Mouse (Mus musculus) bone marrow macrophage, adult 2 months (primary cell): ENCODE data around the gene Stox2. TPM values are rescaled to one million over a fixed set of nuclear protein-coding genes. Genes with fewer than 3 reads are reported as not detected.
A peak's percentile ranks its signal among the peaks of the same experiment; 100 is the strongest.
"Not testable (repeated sequence)": the region's sequence is repeated elsewhere in the genome, so short reads cannot be mapped to it uniquely, and the experiment has no call there.

Source experiments
- H3K27ac ChIP-seq: 2 replicates; pipeline ENCODE4 v1.5.1; 2012; ENCODE audit warnings: low read depth, low read length; ENCODE audit not compliant: insufficient read depth
- H3K4me1 ChIP-seq: 2 replicates; pipeline ENCODE4 v1.6.1; 2012; ENCODE audit warnings: low read length; ENCODE audit not compliant: control insufficient read depth, insufficient read depth
- H3K4me3 ChIP-seq: 2 replicates; pipeline ENCODE4 v1.5.1; 2012; ENCODE audit warnings: mild to moderate bottlenecking, low read length, moderate library complexity; ENCODE audit not compliant: insufficient read depth
- CTCF ChIP-seq: IDR thresholded peaks from 2 replicates; pipeline ENCODE4 v1.5.1; 2012; ENCODE audit warnings: low read depth, mild to moderate bottlenecking, low read length, moderate library complexity
- POLR2A ChIP-seq: IDR thresholded peaks from 2 replicates; pipeline ENCODE4 v1.6.1; 2012; ENCODE audit warnings: mild to moderate bottlenecking, low read depth, low read length, borderline replicate concordance
- polyA plus RNA-seq: library from polyadenylated mRNA; stranded (reverse); fragments of >200 nt; gene quantifications from 2 replicates; pipeline ENCODE4 v1.2.4, GENCODE M21; 2012; ENCODE audit not compliant: missing spikeins, insufficient read depth, insufficient read length

Stox2 gene
- 0.12 TPM in 1 of 2 replicates, not detected in the other for polyA plus RNA-seq

DNA sequence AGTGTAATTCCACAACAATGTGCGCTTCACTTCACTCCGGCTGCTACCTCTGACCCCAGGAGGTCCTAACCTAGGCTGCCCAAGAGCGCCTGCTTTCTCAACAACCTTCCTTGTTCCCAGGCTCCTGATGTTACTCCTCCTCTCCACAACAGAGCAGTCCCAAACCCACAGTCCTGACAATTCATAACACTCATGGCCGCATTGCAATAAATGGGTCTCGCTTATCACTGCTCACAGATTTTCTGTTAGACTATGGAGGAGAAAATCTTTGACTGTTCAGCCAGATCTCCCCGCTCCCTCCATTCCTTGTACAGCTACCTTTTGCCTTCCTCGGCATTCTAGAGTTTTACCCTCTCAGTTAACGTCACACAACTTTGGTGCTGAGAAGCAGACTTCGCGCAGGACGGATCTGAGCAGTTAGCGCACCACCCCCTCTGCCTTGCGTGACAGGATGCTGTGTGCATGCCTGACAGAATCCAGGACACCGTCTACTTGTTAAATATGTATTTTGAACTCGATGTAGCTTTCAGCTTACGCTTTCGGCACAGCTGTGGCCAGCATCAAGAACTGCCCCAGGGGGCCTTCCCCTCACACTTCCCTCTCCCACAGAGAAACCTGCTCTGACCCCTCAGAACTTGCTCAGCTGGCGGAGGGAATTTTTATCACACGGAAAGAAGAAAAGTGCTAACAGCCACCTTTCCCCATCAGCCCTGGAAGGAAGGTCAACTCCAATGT lies at the start of gene Stox2:
Gene Stox2, minus strand, starts transcription at position 51 of the 735 bp plus-strand sequence.
- TF ChIP-seq POLR2A (no peak), CTCF (no peak)
- Histone ChIP-seq H3K4me1 (no peaks in the 10 kb centered on the region), H3K27ac (no peak within 1 kb of the TSS), H3K4me3 (no peak within 1 kb of the TSS)

DNA sequence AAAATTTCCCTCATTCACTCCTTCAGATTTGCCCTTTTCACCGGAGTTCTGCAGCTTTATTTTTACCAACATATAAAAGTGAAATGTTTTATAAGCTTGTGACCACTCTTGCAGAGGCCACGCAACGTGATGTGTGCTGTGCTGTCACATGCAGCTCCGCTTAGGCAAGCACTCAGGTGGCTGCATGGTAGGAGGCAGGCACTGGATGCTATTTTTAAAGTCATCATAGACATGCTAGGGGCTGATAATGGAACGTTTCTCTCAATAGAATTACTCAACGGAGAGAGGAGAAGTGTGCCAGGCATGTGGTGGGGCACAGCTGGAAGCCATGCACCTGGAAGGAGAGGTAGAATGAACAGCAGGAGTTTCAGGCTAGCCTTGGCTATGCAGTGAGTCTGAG lies 49.3 kb upstream of the Stox2 start:
- no peaks in the 10 kb centered on the region for H3K4me1 ChIP-seq
- no peak for TF ChIP-seq POLR2A
- TF ChIP-seq CTCF: no peak
- no peak overlapping the region for H3K4me3 ChIP-seq
- no peak overlapping the region for H3K27ac ChIP-seq

DNA sequence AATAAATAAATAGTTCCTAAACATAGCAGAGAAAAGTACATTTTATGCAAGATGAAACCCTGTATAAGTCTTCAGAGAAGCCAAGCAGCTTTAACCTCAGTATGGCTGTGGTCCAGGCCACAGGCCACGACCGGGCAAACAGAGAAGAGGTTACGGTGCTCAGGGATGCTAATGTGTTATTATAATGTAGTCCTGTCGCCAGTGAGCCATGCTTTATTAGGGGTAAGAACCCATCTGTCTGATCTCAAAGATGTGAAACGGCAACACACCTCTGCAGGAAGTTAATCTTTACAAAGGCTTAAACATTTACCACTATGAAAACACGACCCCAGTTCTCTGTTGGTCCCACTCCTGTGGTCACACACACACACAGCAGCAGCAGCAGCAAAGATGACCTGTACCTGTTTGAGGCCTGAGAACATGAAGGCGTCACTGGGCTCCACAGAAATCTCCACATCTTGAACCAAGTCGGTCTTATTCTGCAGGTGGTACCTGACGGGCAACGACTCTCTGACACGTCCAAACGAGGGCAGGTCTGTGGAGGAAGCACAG lies 48.5 kb upstream of the Stox2 start:
- H3K27ac ChIP-seq: no peak overlapping the region
- TF ChIP-seq CTCF: no peak
- no peak for TF ChIP-seq POLR2A
- no peaks in the 10 kb centered on the region for H3K4me1 ChIP-seq
- no peak overlapping the region for H3K4me3 ChIP-seq

DNA sequence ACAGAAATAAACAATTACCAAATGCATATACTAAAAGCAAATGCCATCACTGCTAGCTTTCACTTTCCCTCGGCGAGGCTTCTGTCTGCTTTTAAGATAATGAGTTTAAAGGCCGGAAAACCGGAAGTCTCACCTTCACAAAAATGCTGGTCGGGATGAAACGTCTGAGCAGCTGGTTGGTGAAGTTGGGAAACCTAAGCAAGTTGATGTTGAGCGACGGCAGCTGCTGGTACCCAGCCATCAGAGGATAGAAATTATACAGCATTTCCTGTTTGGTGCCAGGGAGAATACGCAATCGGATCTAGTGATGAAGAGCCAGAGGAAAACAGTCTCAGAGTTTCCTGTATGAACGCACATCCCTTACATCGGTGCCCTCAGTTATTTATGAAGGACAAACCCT lies 46.9 kb upstream of the Stox2 start:
- Histone ChIP-seq H3K4me1 (no peaks in the 10 kb centered on the region), H3K4me3 (no peak overlapping the region), H3K27ac (no peak overlapping the region)
- no peak for TF ChIP-seq CTCF
- no peak for TF ChIP-seq POLR2A

DNA sequence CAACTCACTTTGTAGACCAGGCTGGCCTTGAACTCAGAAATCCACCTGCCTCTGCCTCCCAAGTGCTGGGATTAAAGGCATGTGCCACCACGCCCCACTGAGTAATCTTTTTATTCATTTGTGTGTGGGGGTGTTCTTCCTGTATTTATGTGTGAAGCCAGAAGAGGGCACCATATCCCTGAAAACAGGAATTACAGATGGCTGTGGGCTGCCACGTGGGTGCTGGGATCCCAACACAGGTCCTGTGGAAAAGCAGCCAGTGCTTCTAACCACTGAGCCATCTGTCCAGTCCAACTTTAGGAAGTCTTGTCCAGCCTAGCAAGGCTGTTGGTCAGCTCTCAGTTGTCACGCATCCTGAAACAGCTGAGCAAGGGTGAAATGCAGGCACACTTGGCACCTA lies 41.1 kb upstream of the Stox2 start:
- TF ChIP-seq CTCF: 0 out of 2 replicates have a peak, but pooled peaks have one; percentile 16
- no peak for TF ChIP-seq POLR2A
- no peaks in the 10 kb centered on the region for H3K4me1 ChIP-seq
- no peak overlapping the region for H3K4me3 ChIP-seq
- no peak overlapping the region for H3K27ac ChIP-seq

DNA sequence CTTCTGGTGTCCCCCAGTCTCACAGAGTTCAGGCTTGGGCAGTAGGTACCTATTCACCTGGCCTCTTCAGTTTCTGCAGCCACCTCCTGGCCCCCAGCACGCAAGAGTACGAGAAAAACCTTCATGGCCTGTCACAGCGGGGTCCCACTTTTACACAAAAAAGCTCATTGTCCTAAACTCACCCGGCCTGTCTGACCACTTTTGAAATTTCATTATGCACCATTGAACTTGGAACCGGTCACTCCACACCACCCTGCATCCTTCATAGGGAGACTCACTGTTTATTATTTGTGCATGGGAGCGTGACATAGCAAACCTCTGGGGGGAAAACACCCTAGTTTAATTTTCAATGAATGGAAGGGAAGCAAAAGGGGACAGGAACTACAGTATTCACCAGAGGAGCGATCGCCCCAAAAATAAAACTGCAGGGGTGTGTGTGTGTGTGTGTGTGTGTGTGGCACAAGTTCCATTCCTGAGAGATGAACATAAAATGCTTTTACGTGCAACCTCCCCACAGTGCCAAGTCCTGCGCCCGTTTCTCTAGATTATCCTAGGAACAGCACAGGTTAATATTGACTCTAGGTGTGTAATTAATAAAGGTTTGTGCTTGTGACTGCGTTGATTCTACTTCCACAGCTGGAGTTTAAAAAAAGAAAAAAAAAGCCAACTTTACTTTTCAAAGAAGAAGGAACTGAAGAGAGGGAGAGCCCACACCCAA lies 36.4 kb upstream of the Stox2 start:
- H3K27ac ChIP-seq: no peak overlapping the region
- H3K4me3 ChIP-seq: no peak overlapping the region
- no peak for TF ChIP-seq POLR2A
- no peak for TF ChIP-seq CTCF
- no peaks in the 10 kb centered on the region for H3K4me1 ChIP-seq

DNA sequence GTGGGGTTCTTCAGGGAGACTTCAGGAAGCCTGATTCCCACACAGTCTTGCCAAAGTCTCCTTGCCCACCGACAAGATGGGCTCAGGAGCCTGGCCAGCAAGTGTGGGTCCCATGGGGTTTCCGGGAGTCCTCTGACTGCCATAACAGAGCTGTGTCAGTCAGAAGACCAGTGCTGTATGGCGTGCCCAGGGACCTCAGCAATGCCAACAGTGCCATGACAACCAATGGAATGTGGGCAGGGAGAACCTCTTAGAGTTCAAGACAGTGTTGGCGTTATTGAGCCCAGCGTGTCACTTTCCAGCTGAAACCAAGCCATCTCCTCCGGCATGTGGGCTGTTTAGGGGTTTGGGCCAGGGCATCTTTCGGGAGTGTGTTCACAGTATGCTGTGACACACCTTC lies 33.9 kb upstream of the Stox2 start:
- H3K4me1 ChIP-seq: no peaks in the 10 kb centered on the region
- no peak for TF ChIP-seq POLR2A
- TF ChIP-seq CTCF: no peak
- H3K27ac ChIP-seq: no peak overlapping the region
- no peak overlapping the region for H3K4me3 ChIP-seq

DNA sequence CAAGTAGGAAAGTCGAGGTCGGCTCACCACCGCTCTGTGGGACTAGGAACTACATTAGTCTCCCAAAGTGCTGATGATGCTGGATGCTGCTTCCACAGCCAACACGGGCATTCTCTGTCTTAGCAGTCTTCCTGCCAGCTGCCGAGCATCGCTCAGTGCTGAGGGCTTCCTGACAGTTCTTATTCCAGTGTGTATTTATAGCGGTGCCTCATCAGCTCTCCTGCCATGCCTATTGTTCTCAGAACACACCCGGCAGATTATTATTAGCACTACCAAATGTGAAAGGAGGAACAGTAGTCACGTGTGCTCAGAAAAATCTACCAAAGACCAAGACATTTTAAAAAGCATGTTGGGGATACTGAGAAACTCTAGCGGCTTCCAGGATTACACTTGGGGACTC lies 15.5 kb upstream of the Stox2 start:
- no peak for TF ChIP-seq CTCF
- no peak for TF ChIP-seq POLR2A

DNA sequence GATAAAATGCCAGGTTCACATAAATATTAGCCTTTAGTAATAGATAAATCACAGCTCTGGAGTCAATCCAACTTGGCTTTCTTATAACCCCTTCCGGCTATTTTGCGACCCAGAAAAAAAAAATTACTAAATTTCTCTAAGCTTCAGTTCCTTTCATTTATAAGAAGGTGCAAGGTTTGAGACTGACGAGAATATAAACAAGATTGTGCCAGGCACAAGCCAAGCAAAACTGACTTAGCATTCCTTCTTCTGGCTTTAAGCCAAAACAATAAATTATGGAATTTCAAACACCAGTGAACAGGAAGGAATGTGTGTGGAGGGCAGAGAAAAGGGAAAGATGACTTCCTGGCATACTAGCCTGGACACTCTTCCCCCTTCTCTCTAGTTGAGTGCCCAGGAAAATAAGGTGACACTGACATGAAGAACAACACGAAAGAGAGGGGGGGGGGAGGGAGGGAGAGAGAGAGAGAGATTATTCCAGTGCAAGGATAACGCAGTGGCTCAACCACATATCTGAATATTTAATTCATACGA lies 13.1 kb upstream of the Stox2 start:
- no peak for TF ChIP-seq POLR2A
- TF ChIP-seq CTCF: no peak
- Histone ChIP-seq H3K4me3 (no peak overlapping the region), H3K27ac (no peak overlapping the region), H3K4me1 (no peaks in the 10 kb centered on the region)

More for the DNA sequence above, 15.5 kb upstream of the Stox2 start:
- Histone ChIP-seq H3K27ac (no peak overlapping the region), H3K4me3 (no peak overlapping the region), H3K4me1 (no peaks in the 10 kb centered on the region)

DNA sequence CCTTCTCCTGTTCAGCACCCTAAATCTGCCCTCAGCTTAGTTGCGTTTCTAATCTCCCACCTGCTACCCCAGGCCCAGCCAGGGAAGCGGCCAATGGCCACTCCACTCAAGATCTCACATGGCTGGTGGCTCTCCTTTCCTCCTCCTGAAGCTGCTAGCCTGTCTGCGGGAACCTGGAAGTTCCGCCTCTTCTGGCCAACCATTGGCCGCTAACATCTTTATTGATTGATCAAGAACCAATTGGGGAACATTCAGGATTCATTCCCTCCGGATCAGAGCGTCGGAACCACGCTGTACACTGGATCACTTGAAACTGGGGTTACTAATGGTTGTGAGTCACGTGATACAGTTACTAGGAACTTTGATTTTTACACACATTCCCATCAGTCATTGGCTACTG lies 12.4 kb upstream of the Stox2 start:
- TF ChIP-seq CTCF (no peak), POLR2A (no peak)
- Histone ChIP-seq H3K4me3 (no peak overlapping the region), H3K4me1 (no peaks in the 10 kb centered on the region), H3K27ac (no peak overlapping the region)

DNA sequence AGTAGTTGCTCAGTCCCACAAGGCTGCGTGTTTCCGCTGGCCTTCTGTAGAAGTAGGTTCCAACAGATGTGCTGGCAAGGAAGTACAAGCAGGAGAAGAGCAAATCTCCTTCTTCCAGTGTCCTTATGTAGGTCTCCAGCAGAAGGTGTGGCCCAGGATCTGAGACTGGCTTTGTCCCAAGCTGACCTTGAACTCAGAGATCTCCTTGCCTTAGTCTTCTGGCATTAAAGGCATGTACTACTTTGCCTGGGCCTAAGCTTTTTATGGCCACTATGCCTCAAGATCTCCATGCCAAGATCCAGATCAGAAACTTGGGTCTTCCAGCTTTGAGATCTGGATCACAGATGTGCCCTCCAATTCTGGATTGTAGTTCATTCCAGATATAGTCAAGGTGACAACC lies 3.0 kb upstream of the Stox2 start:
- H3K4me1 ChIP-seq, H3K27ac ChIP-seq, H3K4me3 ChIP-seq: not testable (repeated sequence)
